Mouse (Mus musculus): ENCODE measurements at regions not wholly inside any gene's neighbourhood (a gene's known extent, or its start where the extent isn't known, plus 50 kb on each side); places are given as distances from the start of the nearest gene placed in this dataset.

DNA sequence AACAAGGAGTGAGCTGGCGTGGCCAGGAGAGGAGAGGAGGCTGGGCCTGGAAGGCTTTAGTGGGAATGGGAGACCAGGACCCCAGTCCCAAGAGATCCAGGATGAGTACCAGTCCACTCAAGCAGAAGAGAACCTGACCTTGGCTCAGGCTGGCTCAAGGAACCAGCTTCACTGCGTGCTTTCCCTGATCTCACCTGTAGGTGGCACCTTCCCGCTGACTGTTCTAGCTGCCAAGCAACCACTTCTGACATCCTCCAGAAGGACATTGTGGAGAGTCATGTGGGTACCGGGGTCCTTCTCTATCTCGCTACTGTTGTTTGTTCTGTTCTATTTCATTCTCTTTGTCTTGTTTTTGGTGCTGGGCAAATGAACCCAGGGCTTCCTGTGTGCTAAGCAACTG is 222.0 kb downstream of the Ttc32 start:
- TF ChIP-seq POLR2AphosphoS2 (IDR thresholded peaks at IDR 0.05; ENCODE audit: insufficient read length, low read depth), result no peak
- no peak for TF ChIP-seq REST (IDR thresholded peaks at IDR 0.05; ENCODE audit: insufficient read depth, insufficient read length)
- no peak for TF ChIP-seq E2F4 (IDR thresholded peaks at IDR 0.05; ENCODE audit: insufficient read depth)
- Histone ChIP-seq H3K4me3 (no peak overlapping the region), H3ac (ENCODE audit: control insufficient read depth, insufficient read length) (no peak overlapping the region), H3K4me2 (ENCODE audit: low read depth) (no peak overlapping the region), H3K27me3 (ENCODE audit: control insufficient read depth, insufficient read depth, insufficient read length) (no peaks in the 10 kb centered on the region), H3K79me2 (ENCODE audit: control insufficient read depth, insufficient read depth) (no peaks in the 10 kb centered on the region), H3K36me3 (ENCODE audit: control insufficient read depth, insufficient read depth) (no peaks in the 10 kb centered on the region)

DNA sequence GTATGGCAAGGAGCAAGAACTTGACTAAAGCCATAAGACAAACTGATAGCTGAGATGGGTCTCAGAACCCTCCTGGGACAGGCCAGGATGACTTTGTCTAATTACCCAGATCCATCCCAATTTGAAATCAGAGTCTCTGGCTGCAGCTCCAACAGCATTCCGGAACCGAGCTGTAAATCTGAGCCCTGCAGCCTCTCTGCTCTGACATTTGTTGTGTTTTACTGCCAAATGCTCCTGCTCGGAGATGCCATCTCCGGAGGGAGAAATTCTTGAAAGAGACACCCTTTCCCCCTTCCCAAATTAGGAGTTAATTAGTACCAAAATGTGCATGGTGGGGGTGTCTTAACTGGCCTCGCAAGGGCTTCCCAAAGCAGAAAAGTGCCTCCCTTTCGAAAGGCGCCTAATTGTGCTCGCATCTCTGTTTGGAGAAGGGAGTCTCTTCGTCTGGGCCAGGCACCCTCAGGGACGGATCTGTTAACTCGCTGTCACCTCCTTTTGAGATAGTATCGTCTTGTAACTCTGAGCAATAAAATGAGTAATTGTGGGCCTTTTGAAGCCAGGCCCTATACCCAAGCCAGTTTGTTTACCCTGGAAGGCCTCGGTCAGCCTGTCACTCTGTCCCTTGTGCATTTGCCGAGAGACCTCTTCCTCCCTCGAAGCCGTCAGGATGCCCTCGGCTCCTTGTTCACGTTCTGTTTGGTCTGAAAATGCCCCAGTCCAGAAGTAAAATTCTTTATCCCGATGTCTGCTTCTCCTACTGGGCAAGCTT is 223.7 kb downstream of the Ttc32 start:
- H3K4me2 ChIP-seq (ENCODE audit: low read depth), result peak overlapping the region; percentile 36
- no peak for TF ChIP-seq REST (IDR thresholded peaks at IDR 0.05; ENCODE audit: insufficient read depth, insufficient read length)
- TF ChIP-seq TCF12 (IDR thresholded peaks at IDR 0.05; ENCODE audit: insufficient read depth, poor library complexity, severe bottlenecking), result no peak
- TF ChIP-seq POLR2AphosphoS2 (IDR thresholded peaks at IDR 0.05; ENCODE audit: insufficient read length, low read depth), result no peak
- TF ChIP-seq SRF (IDR thresholded peaks at IDR 0.05; ENCODE audit: control insufficient read depth, insufficient read length, low read depth), result no peak
- H3K79me2 ChIP-seq (ENCODE audit: control insufficient read depth, insufficient read depth), result no peaks in the 10 kb centered on the region
- no peak overlapping the region for H3ac ChIP-seq (ENCODE audit: control insufficient read depth, insufficient read length)
- no peak overlapping the region for H3K4me3 ChIP-seq
- no peaks in the 10 kb centered on the region for H3K36me3 ChIP-seq (ENCODE audit: control insufficient read depth, insufficient read depth)
- H3K27me3 ChIP-seq (ENCODE audit: control insufficient read depth, insufficient read depth, insufficient read length), result no peaks in the 10 kb centered on the region

- H3K4me3 ChIP-seq, result no peak overlapping the region
These were observed 224.6 kb downstream of the Ttc32 start for GRCm38 (mm10) chr12:9254301-9254860.

DNA sequence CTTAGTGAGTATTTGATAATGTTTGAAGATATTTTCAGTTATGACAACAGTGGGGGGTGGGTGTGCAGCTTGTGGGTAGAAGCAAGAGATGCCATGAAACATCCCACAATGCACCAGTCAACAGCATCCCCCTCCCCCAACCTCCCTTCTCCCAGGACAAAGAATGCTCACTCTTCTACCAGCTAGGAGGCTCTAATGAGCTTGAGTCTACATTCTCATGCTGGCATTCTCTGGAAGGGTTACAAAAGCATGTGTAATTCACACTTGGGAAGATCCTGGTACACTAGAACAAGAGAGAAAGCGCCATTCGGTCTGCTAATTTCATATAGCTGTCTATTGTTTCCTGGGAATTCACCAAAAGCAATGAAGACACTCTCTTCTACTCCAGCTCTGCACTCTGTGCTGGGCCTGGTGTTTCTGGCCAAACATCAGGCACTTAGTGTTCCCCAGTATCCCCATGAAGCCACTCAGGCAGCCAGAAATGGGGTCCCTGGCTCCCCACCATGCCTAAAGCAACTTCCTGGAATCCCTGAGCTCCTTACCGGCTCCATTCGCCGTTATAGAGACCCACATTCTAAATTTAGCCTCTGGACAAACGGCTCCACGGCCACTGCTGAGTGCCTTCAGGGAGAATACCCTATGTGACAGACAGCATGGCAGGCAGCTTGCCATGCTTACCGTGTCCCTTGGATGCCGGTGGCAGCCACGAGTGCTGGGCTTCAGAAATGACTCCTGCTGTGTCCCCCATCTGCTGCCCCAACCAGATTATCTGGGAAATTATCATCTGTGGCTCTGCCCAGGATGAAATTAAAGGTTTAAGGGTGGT is 226.1 kb downstream of the Ttc32 start:
- Histone ChIP-seq H3ac (ENCODE audit: control insufficient read depth, insufficient read length) (no peak overlapping the region), H3K4me3 (no peak overlapping the region), H3K36me3 (ENCODE audit: control insufficient read depth, insufficient read depth) (no peaks in the 10 kb centered on the region), H3K27me3 (ENCODE audit: control insufficient read depth, insufficient read depth, insufficient read length) (no peaks in the 10 kb centered on the region), H3K4me2 (ENCODE audit: low read depth) (no peak overlapping the region), H3K79me2 (ENCODE audit: control insufficient read depth, insufficient read depth) (no peaks in the 10 kb centered on the region)
- TF ChIP-seq MYOG (IDR thresholded peaks at IDR 0.05; ENCODE audit: control insufficient read depth in 1 of 3, insufficient read depth in 1 of 3, insufficient read length in 2 of 3, low read depth in 2 of 3) (no peak), CEBPB (IDR thresholded peaks at IDR 0.05; ENCODE audit: insufficient read depth, poor library complexity, severe bottlenecking) (no peak), POLR2A (IDR thresholded peaks at IDR 0.05; ENCODE audit: insufficient read length, low read depth) (no peak), MAX (IDR thresholded peaks at IDR 0.05; ENCODE audit: low read depth) (no peak), POLR2AphosphoS2 (IDR thresholded peaks at IDR 0.05; ENCODE audit: insufficient read length, low read depth) (no peak), SRF (IDR thresholded peaks at IDR 0.05; ENCODE audit: control insufficient read depth, insufficient read length, low read depth) (no peak), MYOD1 (IDR thresholded peaks at IDR 0.05; ENCODE audit: control insufficient read depth in 1 of 3, insufficient read length in 2 of 3, low read depth in 2 of 3) (no peak), TCF3 (IDR thresholded peaks at IDR 0.05; ENCODE audit: insufficient read length, low read depth) (no peak), TCF12 (IDR thresholded peaks at IDR 0.05; ENCODE audit: insufficient read depth, poor library complexity, severe bottlenecking) (no peak), REST (IDR thresholded peaks at IDR 0.05; ENCODE audit: insufficient read depth, insufficient read length) (no peak), USF1 (IDR thresholded peaks at IDR 0.05; ENCODE audit: low read depth) (no peak)

More at GRCm38 (mm10) chr12:9254301-9254860, 224.6 kb downstream of the Ttc32 start:
- no peak for TF ChIP-seq E2F4 (IDR thresholded peaks at IDR 0.05; ENCODE audit: insufficient read depth)
- TF ChIP-seq TCF3 (IDR thresholded peaks at IDR 0.05; ENCODE audit: insufficient read length, low read depth), result no peak
- no peak for TF ChIP-seq SRF (IDR thresholded peaks at IDR 0.05; ENCODE audit: control insufficient read depth, insufficient read length, low read depth)
- no peak for TF ChIP-seq CEBPB (IDR thresholded peaks at IDR 0.05; ENCODE audit: insufficient read depth, poor library complexity, severe bottlenecking)
- no peak for TF ChIP-seq TCF12 (IDR thresholded peaks at IDR 0.05; ENCODE audit: insufficient read depth, poor library complexity, severe bottlenecking)
- no peak for TF ChIP-seq USF1 (IDR thresholded peaks at IDR 0.05; ENCODE audit: low read depth)
- no peak for TF ChIP-seq REST (IDR thresholded peaks at IDR 0.05; ENCODE audit: insufficient read depth, insufficient read length)
- no peak for TF ChIP-seq MAX (IDR thresholded peaks at IDR 0.05; ENCODE audit: low read depth)
- no peak for TF ChIP-seq MYOD1 (IDR thresholded peaks at IDR 0.05; ENCODE audit: control insufficient read depth in 1 of 3, insufficient read length in 2 of 3, low read depth in 2 of 3)
- no peak for TF ChIP-seq MYOG (IDR thresholded peaks at IDR 0.05; ENCODE audit: control insufficient read depth in 1 of 3, insufficient read depth in 1 of 3, insufficient read length in 2 of 3, low read depth in 2 of 3)
- no peak for TF ChIP-seq POLR2A (IDR thresholded peaks at IDR 0.05; ENCODE audit: insufficient read length, low read depth)
- TF ChIP-seq POLR2AphosphoS2 (IDR thresholded peaks at IDR 0.05; ENCODE audit: insufficient read length, low read depth), result no peak
- no peaks in the 10 kb centered on the region for H3K36me3 ChIP-seq (ENCODE audit: control insufficient read depth, insufficient read depth)
- H3ac ChIP-seq (ENCODE audit: control insufficient read depth, insufficient read length), result no peak overlapping the region
- no peak overlapping the region for H3K4me2 ChIP-seq (ENCODE audit: low read depth)
- no peaks in the 10 kb centered on the region for H3K79me2 ChIP-seq (ENCODE audit: control insufficient read depth, insufficient read depth)
- H3K27me3 ChIP-seq (ENCODE audit: control insufficient read depth, insufficient read depth, insufficient read length), result no peaks in the 10 kb centered on the region
